Mouse (Mus musculus) erythroblast, embryonic 14.5 days (primary cell): ENCODE results near the gene Tle3.

Experiments used
- GATA1 ChIP-seq: IDR thresholded peaks from 2 replicates; pipeline ENCODE4 v1.6.1; 2012; ENCODE audit warnings: low read length, inconsistent platforms, mixed read lengths
- TAL1 ChIP-seq: IDR thresholded peaks from 3 replicates; pipeline ENCODE4 v1.6.1; 2012; ENCODE audit warnings: low read length, inconsistent platforms, mixed read lengths

GRCm38 (mm10) chr9:61441206-61441913, 69.2 kb downstream of the Tle3 start:
- TF ChIP-seq TAL1 = no peak
- no peak for TF ChIP-seq GATA1
